Mouse (Mus musculus): ENCODE results near the gene Abhd15. TPM values are rescaled to one million over a fixed set of nuclear protein-coding genes. Genes with fewer than 3 reads are reported as not detected.

The Abhd15 gene
- polyA plus RNA-seq, 1 experiment from 2014 or later = 1.2 TPM

DNA sequence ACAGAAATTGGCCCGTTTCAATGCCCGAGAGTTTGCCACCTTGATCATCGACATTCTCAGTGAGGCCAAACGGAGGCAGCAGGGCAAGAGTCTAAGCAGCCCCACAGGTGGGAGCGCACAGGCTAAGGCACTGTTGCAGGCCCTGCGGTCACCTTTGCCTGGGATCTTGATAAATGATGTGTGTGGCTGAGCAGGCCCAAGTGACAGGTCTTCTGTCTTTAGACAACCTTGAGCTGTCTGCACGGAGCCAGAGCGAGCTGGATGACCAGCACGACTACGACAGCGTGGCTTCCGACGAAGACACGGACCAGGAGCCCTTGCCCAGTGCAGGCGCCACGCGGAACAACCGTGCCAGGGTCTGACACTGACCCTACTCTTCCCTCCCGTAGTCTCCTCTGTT lies 10.5 kb upstream of the Abhd15 start:
- H3K27me3 ChIP-seq (replicated peaks; ENCODE audit: control insufficient read depth, insufficient read depth, low read length) = no peaks in the 10 kb centered on the region
- H3K4me2 ChIP-seq (ENCODE audit: low read length) = no peak overlapping the region
- peaks cover 5% of the 10 kb centered on the region; the same call in 1 of the 2 replicates for H3K4me1 ChIP-seq (ENCODE audit: control insufficient read depth, insufficient read depth, low read length)
- no peaks in the 10 kb centered on the region for H3K9me3 ChIP-seq (replicated peaks; ENCODE audit: control insufficient read depth, low read length)
- no peak overlapping the region for H3K4me3 ChIP-seq (ENCODE audit: low read depth, low read length)
- H3K36me3 ChIP-seq (ENCODE audit: control insufficient read depth, insufficient read depth, low read length) = peaks cover 79% of the 10 kb centered on the region
- DNase-seq (ENCODE audit: low spot score) (no peak), ATAC-seq (no peak)
- no peak overlapping the region for H3K27ac ChIP-seq (ENCODE audit: low read depth, low read length)
- 95% methylated on average over 19 of the region's 19 CpGs for WGBS
- H3K9ac ChIP-seq (ENCODE audit: low read length) = no peak overlapping the region

DNA sequence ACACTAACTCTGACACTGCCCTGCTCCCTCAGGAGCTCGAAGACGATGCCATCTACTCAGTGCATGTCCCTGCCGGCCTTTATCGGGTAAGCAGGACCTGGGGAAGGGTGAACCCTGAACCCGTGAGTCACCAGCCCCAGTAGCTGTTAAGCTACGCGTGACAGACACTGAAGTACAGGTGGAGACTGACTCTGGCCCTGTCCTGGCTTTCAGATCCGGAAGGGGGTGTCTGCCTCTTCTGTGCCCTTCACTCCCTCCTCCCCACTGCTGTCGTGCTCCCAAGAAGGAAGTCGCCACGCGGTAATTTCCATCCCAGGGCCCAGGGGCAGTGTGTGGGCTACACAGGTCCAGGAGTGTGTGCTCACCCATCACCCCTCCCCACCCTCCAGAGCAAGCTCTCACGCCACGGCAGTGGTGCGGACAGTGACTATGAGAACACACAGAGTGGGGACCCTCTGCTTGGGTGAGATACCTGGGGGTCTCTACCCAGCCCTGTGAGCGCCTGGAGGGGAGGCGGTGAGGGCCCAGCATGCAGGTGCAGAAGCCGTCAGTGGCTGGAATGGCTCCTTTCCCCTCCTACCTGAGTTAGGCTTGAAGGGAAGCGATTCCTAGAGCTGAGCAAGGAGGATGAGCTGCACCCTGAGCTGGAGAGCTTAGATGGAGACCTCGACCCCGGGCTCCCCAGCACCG lies 9.5 kb upstream of the Abhd15 start:
- Histone ChIP-seq H3K4me3 (ENCODE audit: low read depth, low read length) (no peak overlapping the region), H3K9me3 (replicated peaks; ENCODE audit: control insufficient read depth, low read length) (no peaks in the 10 kb centered on the region), H3K4me2 (ENCODE audit: low read length) (no peak overlapping the region), H3K36me3 (ENCODE audit: control insufficient read depth, insufficient read depth, low read length) (peaks cover 68% of the 10 kb centered on the region), H3K27ac (ENCODE audit: low read depth, low read length) (no peak overlapping the region), H3K4me1 (ENCODE audit: control insufficient read depth, insufficient read depth, low read length) (peaks cover 5% of the 10 kb centered on the region; the same call in 1 of the 2 replicates), H3K9ac (ENCODE audit: low read length) (no peak overlapping the region), H3K27me3 (replicated peaks; ENCODE audit: control insufficient read depth, insufficient read depth, low read length) (no peaks in the 10 kb centered on the region)
- WGBS = 92% methylated on average over 22 of the region's 22 CpGs
- DNase-seq (ENCODE audit: low spot score) (no peak), ATAC-seq (no peak)

DNA sequence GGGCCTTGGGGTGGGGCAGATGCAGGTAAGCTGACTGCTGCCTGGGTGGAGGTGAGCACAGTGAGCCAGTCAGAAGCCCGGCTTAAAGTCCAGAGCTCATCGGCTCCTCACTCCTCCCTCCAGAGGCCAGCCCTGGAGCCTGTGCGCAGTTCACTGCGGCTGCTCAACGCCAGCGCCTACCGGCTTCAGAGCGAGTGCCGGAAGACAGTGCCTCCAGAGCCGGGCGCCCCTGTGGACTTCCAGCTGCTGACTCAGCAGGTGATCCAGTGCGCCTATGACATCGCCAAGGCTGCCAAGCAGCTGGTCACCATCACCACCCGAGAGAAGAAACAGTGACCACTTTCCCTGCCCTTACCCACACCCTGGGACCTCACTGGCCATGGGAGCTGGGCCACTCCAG lies 8.6 kb upstream of the Abhd15 start:
- Histone ChIP-seq H3K27me3 (replicated peaks; ENCODE audit: control insufficient read depth, insufficient read depth, low read length) (no peaks in the 10 kb centered on the region), H3K4me3 (ENCODE audit: low read depth, low read length) (no peak overlapping the region), H3K36me3 (ENCODE audit: control insufficient read depth, insufficient read depth, low read length) (peaks cover 64% of the 10 kb centered on the region), H3K9ac (ENCODE audit: low read length) (no peak overlapping the region), H3K9me3 (replicated peaks; ENCODE audit: control insufficient read depth, low read length) (no peaks in the 10 kb centered on the region), H3K27ac (ENCODE audit: low read depth, low read length) (no peak overlapping the region), H3K4me1 (ENCODE audit: control insufficient read depth, insufficient read depth, low read length) (peaks cover 5% of the 10 kb centered on the region; the same call in 1 of the 2 replicates), H3K4me2 (ENCODE audit: low read length) (no peak overlapping the region)
- ATAC-seq (no peak), DNase-seq (ENCODE audit: low spot score) (no peak)
- WGBS = 81% methylated on average over 14 of the region's 14 CpGs

DNA sequence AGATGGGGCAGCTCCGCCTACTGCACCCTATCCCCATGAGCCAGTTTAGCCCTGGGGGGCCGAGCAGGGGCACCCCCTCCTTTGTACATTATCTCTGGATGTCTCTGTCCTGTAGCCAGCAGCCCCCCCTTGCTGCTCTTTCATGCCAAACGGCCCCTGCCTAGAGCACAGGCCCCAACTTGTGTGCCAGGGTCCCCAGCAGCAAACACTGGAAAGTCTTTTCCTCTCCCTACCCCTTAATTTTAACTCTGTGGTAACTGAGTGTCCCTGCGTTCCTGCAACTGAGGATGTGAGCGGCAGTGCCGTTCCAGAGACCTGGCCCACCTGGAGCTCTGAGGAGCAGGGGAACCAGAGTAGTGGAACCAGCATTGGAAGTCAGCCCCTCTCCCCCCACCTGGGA lies 8.0 kb upstream of the Abhd15 start:
- Histone ChIP-seq H3K27me3 (replicated peaks; ENCODE audit: control insufficient read depth, insufficient read depth, low read length) (no peaks in the 10 kb centered on the region), H3K27ac (ENCODE audit: low read depth, low read length) (no peak overlapping the region), H3K36me3 (ENCODE audit: control insufficient read depth, insufficient read depth, low read length) (peaks cover 62% of the 10 kb centered on the region), H3K9ac (ENCODE audit: low read length) (no peak overlapping the region), H3K9me3 (replicated peaks; ENCODE audit: control insufficient read depth, low read length) (no peaks in the 10 kb centered on the region), H3K4me1 (ENCODE audit: control insufficient read depth, insufficient read depth, low read length) (peaks cover 5% of the 10 kb centered on the region; the same call in 1 of the 2 replicates), H3K4me3 (ENCODE audit: low read depth, low read length) (no peak overlapping the region), H3K4me2 (ENCODE audit: low read length) (no peak overlapping the region)
- no peak for DNase-seq (ENCODE audit: low spot score)
- WGBS = 80% methylated on average over 6 of the region's 6 CpGs
- ATAC-seq = no peak

DNA sequence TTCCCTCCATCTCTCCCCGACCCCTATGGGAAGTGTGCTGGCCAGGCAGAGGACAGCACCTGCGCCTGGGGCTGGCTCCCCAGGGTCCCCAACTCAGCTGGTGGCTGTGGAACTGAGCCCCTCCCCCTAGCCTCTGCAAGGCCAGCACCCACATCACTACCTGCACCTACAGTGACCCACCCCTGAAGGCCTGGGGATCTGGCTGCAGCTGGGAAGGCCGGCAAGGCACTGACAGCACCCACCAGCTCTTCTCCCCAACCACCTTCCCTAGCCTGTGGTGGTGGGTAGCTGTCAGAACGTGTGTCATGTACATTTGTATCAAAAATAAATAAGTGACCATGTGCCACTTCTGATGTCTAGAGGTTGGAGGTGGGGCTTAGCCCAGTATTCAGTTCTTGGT lies 7.5 kb upstream of the Abhd15 start:
- DNase-seq (ENCODE audit: low spot score) = no peak
- WGBS = 75% methylated on average over 4 of the region's 4 CpGs
- Histone ChIP-seq H3K27ac (ENCODE audit: low read depth, low read length) (no peak overlapping the region), H3K36me3 (ENCODE audit: control insufficient read depth, insufficient read depth, low read length) (peaks cover 57% of the 10 kb centered on the region), H3K27me3 (replicated peaks; ENCODE audit: control insufficient read depth, insufficient read depth, low read length) (no peaks in the 10 kb centered on the region), H3K9ac (ENCODE audit: low read length) (no peak overlapping the region), H3K4me2 (ENCODE audit: low read length) (no peak overlapping the region), H3K4me3 (ENCODE audit: low read depth, low read length) (no peak overlapping the region), H3K4me1 (ENCODE audit: control insufficient read depth, insufficient read depth, low read length) (peaks cover 7% of the 10 kb centered on the region), H3K9me3 (replicated peaks; ENCODE audit: control insufficient read depth, low read length) (no peaks in the 10 kb centered on the region)
- ATAC-seq = no peak

DNA sequence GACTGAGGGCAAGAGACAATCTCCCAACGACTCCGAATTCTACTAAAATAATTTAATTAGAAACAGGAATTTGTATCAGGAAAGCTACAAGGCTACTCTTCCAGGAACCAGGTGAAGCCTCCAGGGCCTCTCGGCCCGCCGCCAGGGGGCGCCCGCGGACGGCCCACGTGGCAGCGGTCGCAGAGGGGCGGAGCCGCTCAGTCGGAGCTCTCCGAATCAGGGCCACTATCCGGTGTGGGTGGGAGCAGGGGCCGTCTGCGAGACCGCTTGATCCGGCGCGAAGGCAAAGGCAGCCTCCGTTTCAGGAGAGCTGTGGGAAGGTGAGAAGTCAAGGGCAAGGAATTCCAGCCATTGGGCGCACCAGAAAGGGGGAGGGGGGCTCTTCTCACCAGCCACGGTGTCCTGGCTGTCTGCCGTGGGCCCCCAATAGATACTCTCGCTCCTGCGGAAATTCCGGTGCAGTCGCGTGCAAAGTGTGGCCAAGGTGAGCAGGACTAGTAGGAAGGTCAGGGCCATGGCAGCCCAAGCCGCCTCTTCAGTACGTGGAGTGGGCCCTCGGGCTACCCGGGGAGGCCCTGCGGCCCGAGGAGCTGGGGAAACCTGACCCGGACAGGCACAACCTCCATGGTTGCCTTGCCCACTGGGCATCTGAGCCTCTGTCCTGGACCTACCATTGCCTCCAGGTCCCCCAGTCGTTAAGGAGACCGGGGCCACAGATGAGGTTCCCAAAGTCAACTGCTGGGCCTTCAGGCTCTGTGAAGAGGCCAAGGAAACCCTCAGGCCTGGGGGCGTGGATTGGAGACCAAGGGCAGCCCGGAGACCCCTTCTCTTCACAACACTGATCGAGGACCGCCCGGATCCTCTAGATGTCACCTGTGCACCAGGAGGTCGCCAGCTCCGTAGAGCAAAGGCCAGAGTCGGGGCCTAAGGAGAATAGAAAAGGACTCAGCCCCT lies 6.6 kb upstream of the Abhd15 start:
- H3K4me3 ChIP-seq (ENCODE audit: low read depth, low read length) = peak overlapping the region; percentile 26
- H3K9me3 ChIP-seq (replicated peaks; ENCODE audit: control insufficient read depth, low read length) = no peaks in the 10 kb centered on the region
- H3K4me2 ChIP-seq (ENCODE audit: low read length) = peak overlapping the region; percentile 69
- peaks cover 12% of the 10 kb centered on the region for H3K4me1 ChIP-seq (ENCODE audit: control insufficient read depth, insufficient read depth, low read length)
- H3K27ac ChIP-seq (ENCODE audit: low read depth, low read length) = no peak overlapping the region
- H3K9ac ChIP-seq (ENCODE audit: low read length) = peak overlapping the region; percentile 49
- H3K27me3 ChIP-seq (replicated peaks; ENCODE audit: control insufficient read depth, insufficient read depth, low read length) = no peaks in the 10 kb centered on the region
- DNase-seq (ENCODE audit: low spot score) = peak; percentile 85
- peaks cover 48% of the 10 kb centered on the region for H3K36me3 ChIP-seq (ENCODE audit: control insufficient read depth, insufficient read depth, low read length)
- peak; percentile 71 for ATAC-seq
- 23% methylated on average over 47 of the region's 49 CpGs for WGBS

DNA sequence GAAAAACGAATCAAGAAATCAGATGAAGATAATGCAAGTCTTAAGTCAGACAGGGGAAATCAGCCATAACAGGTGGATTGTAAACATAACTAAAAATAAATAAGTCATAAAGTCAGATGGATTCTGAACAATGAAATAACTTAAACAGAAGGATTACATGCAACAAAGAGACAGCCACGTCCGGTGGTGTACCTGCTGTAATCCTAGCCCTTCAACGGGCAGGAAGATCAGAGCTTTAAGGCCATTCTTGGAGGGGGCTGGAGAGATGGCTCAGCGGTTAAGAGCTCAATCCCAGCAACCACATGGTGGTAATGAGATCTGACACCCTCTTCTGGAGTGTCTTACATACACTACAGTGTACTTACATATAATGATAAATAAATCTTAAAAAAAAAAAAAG lies 3.6 kb upstream of the Abhd15 start:
- 81% methylated on average over 5 of the region's 5 CpGs for WGBS
- H3K4me3 ChIP-seq (ENCODE audit: low read depth, low read length) = no peak overlapping the region
- peaks cover 8% of the 10 kb centered on the region for H3K27me3 ChIP-seq (replicated peaks; ENCODE audit: control insufficient read depth, insufficient read depth, low read length)
- H3K4me2 ChIP-seq (ENCODE audit: low read length) = no peak overlapping the region
- H3K9me3 ChIP-seq (replicated peaks; ENCODE audit: control insufficient read depth, low read length) = no peaks in the 10 kb centered on the region
- no peak overlapping the region for H3K9ac ChIP-seq (ENCODE audit: low read length)
- ATAC-seq (no peak), DNase-seq (ENCODE audit: low spot score) (no peak)
- peaks cover 26% of the 10 kb centered on the region for H3K4me1 ChIP-seq (ENCODE audit: control insufficient read depth, insufficient read depth, low read length)
- no peak overlapping the region for H3K27ac ChIP-seq (ENCODE audit: low read depth, low read length)
- H3K36me3 ChIP-seq (ENCODE audit: control insufficient read depth, insufficient read depth, low read length) = peaks cover 18% of the 10 kb centered on the region

DNA sequence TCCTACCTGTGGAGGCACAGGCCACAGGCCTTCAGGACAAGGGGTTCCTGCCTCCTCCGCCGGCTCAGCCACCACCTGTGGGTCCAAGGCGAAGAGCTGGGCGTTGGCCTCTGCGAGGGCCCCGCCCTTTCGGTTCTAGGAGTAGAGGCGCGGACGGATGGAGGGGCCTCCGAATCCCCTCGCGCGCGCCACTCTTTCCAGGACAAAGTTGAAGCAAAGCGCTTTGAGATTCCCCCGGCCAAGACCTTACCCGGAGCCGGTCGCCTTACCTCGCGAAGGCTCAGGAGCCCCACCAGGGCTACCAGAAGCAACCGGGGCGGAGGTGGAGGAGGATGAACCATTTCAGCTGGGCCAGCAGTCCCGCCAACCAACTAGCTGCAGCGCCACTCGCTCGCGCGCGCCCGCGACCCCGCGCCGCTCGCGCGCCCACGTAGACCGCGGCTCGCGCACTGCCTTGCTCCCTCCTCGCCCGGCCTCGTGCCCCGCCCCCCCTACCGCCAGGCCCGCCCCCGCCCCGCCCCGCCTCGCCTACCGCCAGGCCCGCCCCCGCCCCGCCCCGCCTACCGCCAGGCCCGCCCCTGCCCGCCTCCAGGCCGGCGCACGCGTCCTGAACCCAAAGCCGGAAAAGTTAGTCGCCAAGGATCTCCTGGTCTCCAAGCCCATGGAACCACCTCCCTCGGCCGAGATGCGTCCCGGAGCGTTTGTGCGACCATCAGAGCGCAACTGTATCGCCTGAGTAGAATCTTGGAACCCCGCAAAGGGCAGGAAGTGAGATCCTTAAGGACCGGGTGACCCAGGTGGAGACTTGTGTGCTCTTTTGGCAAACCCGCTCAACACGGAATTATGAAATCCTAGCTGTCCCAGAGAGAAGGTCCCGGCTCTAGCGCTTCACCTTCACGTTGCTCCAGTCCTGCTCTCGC lies 1.8 kb upstream of the Abhd15 start:
- ATAC-seq (peak; percentile 63), DNase-seq (ENCODE audit: low spot score) (peak; percentile 85)
- peak overlapping the region; percentile 68 for H3K9ac ChIP-seq (ENCODE audit: low read length)
- 0 out of 2 replicates have a peak, but pooled peaks cover 4% of the 10 kb centered on the region for H3K36me3 ChIP-seq (ENCODE audit: control insufficient read depth, insufficient read depth, low read length)
- under 1% methylated on average over 70 of the region's 84 CpGs for WGBS
- no peaks in the 10 kb centered on the region for H3K9me3 ChIP-seq (replicated peaks; ENCODE audit: control insufficient read depth, low read length)
- peaks cover 26% of the 10 kb centered on the region for H3K4me1 ChIP-seq (ENCODE audit: control insufficient read depth, insufficient read depth, low read length)
- H3K27me3 ChIP-seq (replicated peaks; ENCODE audit: control insufficient read depth, insufficient read depth, low read length) = peaks cover 11% of the 10 kb centered on the region
- H3K4me2 ChIP-seq (ENCODE audit: low read length) = peak overlapping the region; percentile 94
- H3K4me3 ChIP-seq (ENCODE audit: low read depth, low read length) = peak overlapping the region; percentile 61
- H3K27ac ChIP-seq (ENCODE audit: low read depth, low read length) = no peak overlapping the region

Data from forebrain, embryonic 14.5 days (tissue).